Mouse (Mus musculus): ENCODE results near the gene Phf8. TPM values are rescaled to one million over a fixed set of nuclear protein-coding genes. Genes with fewer than 3 reads are reported as not detected.

Phf8 gene
- polyA plus RNA-seq, 1 experiment from 2014 or later = 22.7 TPM

DNA sequence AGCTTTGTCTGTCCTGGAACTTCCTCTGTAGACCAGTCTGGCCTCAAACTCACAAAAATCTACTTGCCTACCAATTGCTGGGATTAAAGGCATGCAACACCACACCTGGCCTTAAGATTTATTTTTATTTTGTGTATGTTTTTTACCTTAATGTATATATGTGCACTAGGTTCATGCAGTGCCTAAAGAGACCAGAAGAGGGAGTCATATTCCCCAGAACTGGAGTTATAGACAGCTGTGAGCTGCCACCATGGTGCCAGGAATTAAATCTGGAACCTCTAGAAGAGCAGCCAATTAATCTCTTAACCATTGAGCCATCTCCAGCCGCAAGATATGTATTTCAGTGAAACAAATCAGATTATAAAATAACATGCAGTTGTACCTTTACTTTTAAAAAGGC lies 54.7 kb downstream of the Phf8 start:
- no peak overlapping the region for H3K27ac ChIP-seq
- 100% methylated on average over 1 of the region's 1 CpGs for WGBS
- H3K27me3 ChIP-seq = no peaks in the 10 kb centered on the region
- H3K36me3 ChIP-seq (ENCODE audit: poor library complexity, severe bottlenecking) = peaks cover 20% of the 10 kb centered on the region
- H3K9me3 ChIP-seq (replicated peaks) = no peaks in the 10 kb centered on the region
- H3K4me2 ChIP-seq = no peak overlapping the region
- no peak for ATAC-seq
- no peaks in the 10 kb centered on the region for H3K4me1 ChIP-seq
- H3K9ac ChIP-seq = no peak overlapping the region
- H3K4me3 ChIP-seq = no peak overlapping the region

DNA sequence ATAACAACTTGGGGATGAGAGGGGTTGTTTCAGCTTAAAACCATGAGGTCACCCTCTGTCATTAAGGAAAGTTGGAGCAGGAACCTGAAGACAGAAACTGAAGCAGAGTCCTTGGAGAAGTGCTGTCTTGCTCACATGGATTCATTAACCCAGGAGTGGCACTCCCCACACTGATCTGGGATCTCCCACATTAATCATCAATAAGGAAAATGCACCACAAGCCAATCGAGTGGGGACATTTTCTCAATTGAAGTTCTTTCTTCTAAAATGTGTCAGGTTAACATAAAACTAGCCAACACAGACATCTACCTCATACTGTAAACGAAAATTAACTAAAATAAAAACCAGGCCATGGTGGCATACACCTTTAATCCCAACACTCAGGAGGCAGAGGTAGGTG lies 122.9 kb downstream of the Phf8 start:
- Histone ChIP-seq H3K27me3 (no peaks in the 10 kb centered on the region), H3K4me2 (no peak overlapping the region), H3K4me3 (no peak overlapping the region), H3K36me3 (ENCODE audit: poor library complexity, severe bottlenecking) (no peaks in the 10 kb centered on the region), H3K9ac (no peak overlapping the region), H3K4me1 (no peaks in the 10 kb centered on the region), H3K9me3 (replicated peaks) (no peaks in the 10 kb centered on the region), H3K27ac (no peak overlapping the region)
- WGBS = 80% methylated on average over 2 of the region's 2 CpGs
- ATAC-seq = no peak

- Histone ChIP-seq H3K9ac (no peak overlapping the region), H3K9me3 (replicated peaks) (no peaks in the 10 kb centered on the region), H3K27me3 (no peaks in the 10 kb centered on the region), H3K36me3 (ENCODE audit: poor library complexity, severe bottlenecking) (no peaks in the 10 kb centered on the region), H3K4me2 (no peak overlapping the region), H3K4me3 (no peak overlapping the region), H3K4me1 (no peaks in the 10 kb centered on the region), H3K27ac (no peak overlapping the region)
- WGBS = 69% methylated on average over 2 of the region's 2 CpGs
- no peak for ATAC-seq
These were observed 133.3 kb downstream of the Phf8 start for GRCm38 (mm10) chrX:151653744-151654143.

DNA sequence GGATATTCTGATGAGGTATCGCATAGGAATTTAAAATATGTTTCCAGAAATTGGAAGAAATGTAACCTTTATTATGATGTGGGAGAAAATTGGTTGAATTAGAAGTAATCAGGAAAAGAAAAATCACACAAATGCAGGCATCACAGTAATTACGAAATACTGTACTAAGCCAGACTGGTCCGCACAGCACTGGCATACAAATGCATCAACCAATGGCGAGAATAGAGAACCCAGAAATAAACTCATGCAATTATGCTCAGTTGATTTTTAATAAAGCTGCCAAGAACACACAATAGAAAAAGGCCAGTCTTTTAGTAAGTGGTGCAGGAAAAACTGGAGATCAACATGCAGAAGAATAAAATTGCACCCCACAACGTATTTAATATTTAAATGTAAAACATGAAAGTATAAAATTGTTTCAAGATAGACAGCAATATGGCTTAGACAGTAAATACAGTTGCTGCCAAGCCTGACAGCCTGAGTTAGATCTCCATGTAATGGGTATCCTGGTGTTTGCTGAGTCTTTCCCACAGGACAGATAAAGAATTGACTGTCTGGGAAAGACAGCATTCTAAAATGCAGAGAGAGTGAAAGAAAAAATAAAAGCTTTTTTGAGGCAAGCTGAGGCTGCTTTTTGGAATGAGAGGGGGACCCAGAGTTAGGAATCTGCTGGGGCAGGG lies 154.2 kb downstream of the Phf8 start:
- no peaks in the 10 kb centered on the region for H3K9me3 ChIP-seq (replicated peaks)
- H3K27me3 ChIP-seq = no peaks in the 10 kb centered on the region
- H3K4me2 ChIP-seq = no peak overlapping the region
- ATAC-seq = no peak
- H3K27ac ChIP-seq = no peak overlapping the region
- H3K9ac ChIP-seq = no peak overlapping the region
- H3K4me3 ChIP-seq = no peak overlapping the region
- H3K4me1 ChIP-seq = no peaks in the 10 kb centered on the region
- 82% methylated on average over 5 of the region's 5 CpGs for WGBS
- H3K36me3 ChIP-seq (ENCODE audit: poor library complexity, severe bottlenecking) = no peaks in the 10 kb centered on the region

Other genes with a start within 250 kb of the Phf8 start
- 4.9 TPM in 2 replicates for gene Fam120c, start 176.5 kb upstream of the Phf8 start, polyA plus RNA-seq (2015; fragmentation: Nextera tagmentation; extraction: Ambion mirVana)